Mouse (Mus musculus) ES-E14 (cell line): Measurements from ENCODE around the gene Susd5.
"Not testable (repeated sequence)": the region's sequence is repeated elsewhere in the genome, so short reads cannot be mapped to it uniquely, and the experiment has no call there.

Experiments used
- CHD2 ChIP-seq: IDR thresholded peaks from 2 replicates; pipeline ENCODE4 v1.6.1; 2014; ENCODE audit warnings: mild to moderate bottlenecking, low read depth, low read length, inconsistent platforms
- HCFC1 ChIP-seq: IDR thresholded peaks from 2 replicates; pipeline ENCODE4 v1.6.1; 2012; ENCODE audit warnings: low read length, inconsistent platforms, borderline replicate concordance; ENCODE audit not compliant: insufficient read depth
- MAFK ChIP-seq: IDR thresholded peaks from 2 replicates; pipeline ENCODE4 v1.6.1; 2014; ENCODE audit warnings: mild to moderate bottlenecking, low read depth, low read length, inconsistent platforms; ENCODE audit not compliant: insufficient read depth
- ZC3H11A ChIP-seq: IDR thresholded peaks from 2 replicates; pipeline ENCODE4 v1.6.1; 2012; ENCODE audit warnings: low read depth, mild to moderate bottlenecking, inconsistent platforms, low read length, borderline replicate concordance
- ZNF384 ChIP-seq: IDR thresholded peaks from 2 replicates; pipeline ENCODE4 v1.6.1; 2012; ENCODE audit warnings: low read depth, low read length, inconsistent platforms

GRCm38 (mm10) chr9:114092188-114092587, 35.2 kb downstream of the Susd5 start:
- not testable (repeated sequence) for TF ChIP-seq MAFK, ZC3H11A, ZNF384, HCFC1, CHD2
